Mouse (Mus musculus) limb, embryonic 10.5 days (tissue): ENCODE measurements around the gene Zdhhc14. TPM values are rescaled to one million over a fixed set of nuclear protein-coding genes. Genes with fewer than 3 reads are reported as not detected.

Source experiments
- DNase-seq: peaks from one replicate; pipeline ENCODE4 v3.0.0-alpha.2; 2017; ENCODE audit warnings: low spot score
- H3K27ac ChIP-seq: fragments of 300-500 bp; sonication (generic); 2 replicates; pipeline ENCODE4 v1.5.1; 2016; ENCODE audit warnings: mild to moderate bottlenecking
- H3K27me3 ChIP-seq: fragments of 300-500 bp; sonication (generic); 2 replicates; pipeline ENCODE4 v1.6.1; 2016; ENCODE audit warnings: low read depth, mild to moderate bottlenecking; ENCODE audit not compliant: poor library complexity, severe bottlenecking
- H3K36me3 ChIP-seq: fragments of 300-500 bp; sonication (generic); 2 replicates; pipeline ENCODE4 v1.6.1; 2016; ENCODE audit warnings: mild to moderate bottlenecking, moderate library complexity
- H3K4me1 ChIP-seq: fragments of 300-500 bp; sonication (generic); 2 replicates; pipeline ENCODE4 v1.6.1; 2016
- H3K4me3 ChIP-seq: fragments of 300-500 bp; sonication (generic); 2 replicates; pipeline ENCODE4 v1.5.1; 2016; ENCODE audit warnings: mild to moderate bottlenecking, moderate library complexity
- H3K9me3 ChIP-seq: fragments of 300-500 bp; sonication (generic); replicated peaks from 2 replicates; pipeline ENCODE4 v1.6.1; 2016; ENCODE audit warnings: mild to moderate bottlenecking
- WGBS: fragments of 180-500 bp; shearing (Covaris S2); methylation state at CpG from one replicate; pipeline ENCODE4 v1.1.7; 2016; 5-methylcytosine and 5-hydroxymethylcytosine counted together
- polyA plus RNA-seq: library from polyadenylated mRNA; unstranded; fragments of >200 nt; fragmentation: Nextera tagmentation; extraction: Ambion mirVana; gene quantifications from 2 replicates; pipeline ENCODE4 v1.2.1, GENCODE M21; 2016

Zdhhc14 gene
- polyA plus RNA-seq, 1 experiment from 2014 or later, result 0.66 TPM

DNA sequence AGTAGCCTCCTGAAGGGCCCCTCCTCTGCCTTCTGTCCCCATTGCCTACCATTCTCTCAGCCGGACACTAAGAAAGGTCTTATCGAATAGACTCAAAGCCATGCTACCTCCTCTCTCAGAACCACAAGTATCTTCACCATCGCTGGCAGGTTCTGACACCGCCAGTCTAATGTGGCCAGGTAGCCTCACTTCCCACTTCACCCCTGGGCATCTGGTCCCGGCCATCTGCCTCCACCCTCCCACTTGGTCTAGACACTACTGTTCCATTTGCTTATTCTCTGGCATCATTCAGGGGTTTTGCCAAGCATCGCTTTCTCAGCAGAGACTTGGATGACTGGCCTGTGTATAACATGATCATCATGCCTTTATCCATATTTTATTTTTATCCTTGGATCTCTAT lies 57.1 kb downstream of the Zdhhc14 start:
- no peak for DNase-seq
- Histone ChIP-seq H3K4me1 (no peaks in the 10 kb centered on the region), H3K27ac (no peak overlapping the region), H3K36me3 (no peaks in the 10 kb centered on the region), H3K27me3 (no peaks in the 10 kb centered on the region), H3K9me3 (no peaks in the 10 kb centered on the region), H3K4me3 (no peak overlapping the region)
- 94% methylated on average over 6 of the region's 6 CpGs for WGBS

- DNase-seq, result no peak
- 94% methylated on average over 10 of the region's 10 CpGs for WGBS
- no peaks in the 10 kb centered on the region for H3K4me1 ChIP-seq
- H3K27me3 ChIP-seq, result no peaks in the 10 kb centered on the region
- no peaks in the 10 kb centered on the region for H3K36me3 ChIP-seq
- H3K4me3 ChIP-seq, result no peak overlapping the region
- H3K9me3 ChIP-seq, result no peaks in the 10 kb centered on the region
- H3K27ac ChIP-seq, result no peak overlapping the region
Measured at GRCm38 (mm10) chr17:5550444-5550843, 58.1 kb downstream of the Zdhhc14 start.

GRCm38 (mm10) chr17:5551136-5551535 lies 58.8 kb downstream of the Zdhhc14 start:
- no peaks in the 10 kb centered on the region for H3K27me3 ChIP-seq
- WGBS, result 91% methylated on average over 3 of the region's 3 CpGs
- H3K36me3 ChIP-seq, result no peaks in the 10 kb centered on the region
- no peak overlapping the region for H3K4me3 ChIP-seq
- H3K27ac ChIP-seq, result no peak overlapping the region
- no peaks in the 10 kb centered on the region for H3K9me3 ChIP-seq
- H3K4me1 ChIP-seq, result no peaks in the 10 kb centered on the region
- DNase-seq, result no peak

DNA sequence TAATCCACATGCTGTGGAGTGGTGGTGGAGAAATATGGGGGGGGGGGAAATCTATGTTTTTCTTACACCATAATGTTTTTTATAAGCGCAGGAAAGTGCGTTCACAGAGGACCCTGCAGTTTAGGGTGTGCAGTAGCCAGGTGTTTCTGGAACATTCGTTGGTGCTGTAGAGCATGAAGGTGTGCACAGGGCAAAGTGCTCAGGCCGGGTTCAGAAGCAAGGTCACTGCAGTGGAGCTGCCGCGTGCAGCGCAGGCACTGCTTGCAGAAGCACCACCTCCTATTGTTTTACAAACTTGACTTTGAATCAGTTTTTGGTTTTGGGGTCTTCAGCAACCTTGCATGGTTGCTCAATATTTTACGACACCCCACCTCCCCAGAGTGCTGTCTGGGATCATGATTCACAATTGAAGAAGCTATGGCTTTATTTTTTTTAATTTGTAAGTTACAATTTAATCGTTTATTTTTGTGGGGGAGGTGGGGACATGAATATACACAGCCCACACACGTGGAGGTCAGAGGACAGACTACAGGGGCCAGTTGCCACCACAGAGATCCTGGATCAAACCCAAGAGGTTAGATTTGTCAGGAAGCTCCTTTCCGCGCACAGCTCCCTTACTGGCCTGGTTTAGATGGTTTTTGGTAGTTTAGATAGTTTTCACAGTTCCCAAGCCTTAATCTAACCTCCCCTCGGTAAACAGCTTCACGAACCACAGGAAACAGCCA lies 59.8 kb downstream of the Zdhhc14 start:
- Histone ChIP-seq H3K4me3 (no peak overlapping the region), H3K36me3 (no peaks in the 10 kb centered on the region), H3K27me3 (no peaks in the 10 kb centered on the region), H3K27ac (no peak overlapping the region), H3K9me3 (no peaks in the 10 kb centered on the region), H3K4me1 (no peaks in the 10 kb centered on the region)
- no peak for DNase-seq
- WGBS, result 81% methylated on average over 14 of the region's 14 CpGs

GRCm38 (mm10) chr17:5553556-5553955 lies 61.2 kb downstream of the Zdhhc14 start:
- no peak overlapping the region for H3K4me3 ChIP-seq
- no peaks in the 10 kb centered on the region for H3K36me3 ChIP-seq
- H3K4me1 ChIP-seq, result no peaks in the 10 kb centered on the region
- WGBS, result 95% methylated on average over 5 of the region's 5 CpGs
- no peaks in the 10 kb centered on the region for H3K27me3 ChIP-seq
- no peak for DNase-seq
- H3K9me3 ChIP-seq, result no peaks in the 10 kb centered on the region
- no peak overlapping the region for H3K27ac ChIP-seq

- WGBS, result 90% methylated on average over 2 of the region's 2 CpGs
- H3K27ac ChIP-seq, result no peak overlapping the region
Measured at GRCm38 (mm10) chr17:5554573-5554972, 62.2 kb downstream of the Zdhhc14 start.

GRCm38 (mm10) chr17:5556568-5556967 lies 64.2 kb downstream of the Zdhhc14 start:
- DNase-seq, result no peak
- 77% methylated on average over 8 of the region's 8 CpGs for WGBS
- H3K27ac ChIP-seq, result no peak overlapping the region

More at GRCm38 (mm10) chr17:5554573-5554972, 62.2 kb downstream of the Zdhhc14 start:
- no peaks in the 10 kb centered on the region for H3K9me3 ChIP-seq
- DNase-seq, result no peak
- H3K36me3 ChIP-seq, result no peaks in the 10 kb centered on the region
- H3K4me3 ChIP-seq, result no peak overlapping the region
- no peaks in the 10 kb centered on the region for H3K27me3 ChIP-seq
- no peaks in the 10 kb centered on the region for H3K4me1 ChIP-seq

GRCm38 (mm10) chr17:5560212-5560611 lies 67.9 kb downstream of the Zdhhc14 start:
- DNase-seq, result no peak
- WGBS, result 85% methylated on average over 4 of the region's 4 CpGs

More at GRCm38 (mm10) chr17:5556568-5556967, 64.2 kb downstream of the Zdhhc14 start:
- no peaks in the 10 kb centered on the region for H3K36me3 ChIP-seq
- H3K27me3 ChIP-seq, result no peaks in the 10 kb centered on the region
- H3K9me3 ChIP-seq, result no peaks in the 10 kb centered on the region
- H3K4me1 ChIP-seq, result no peaks in the 10 kb centered on the region
- no peak overlapping the region for H3K4me3 ChIP-seq

DNA sequence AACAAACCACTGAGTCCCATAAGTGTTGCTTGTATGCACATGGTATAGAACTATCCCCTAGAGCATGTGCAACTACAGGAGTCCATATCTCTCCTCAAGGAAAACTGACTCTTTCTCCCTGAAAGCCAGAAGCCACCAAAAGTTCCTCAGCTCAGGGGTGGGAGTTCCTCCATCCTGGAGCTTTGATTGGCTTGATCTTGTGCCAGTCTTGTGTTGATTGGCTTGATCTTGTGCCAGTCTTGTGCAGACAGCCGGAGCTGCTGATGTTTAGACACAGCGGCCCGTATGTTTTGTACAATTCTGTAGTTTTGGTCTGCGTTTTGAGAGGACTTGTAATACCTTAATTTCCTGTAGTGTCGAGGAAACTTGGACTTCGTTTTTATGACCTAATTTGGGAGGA lies 70.8 kb downstream of the Zdhhc14 start:
- 0 out of 2 replicates have a peak, but pooled peaks cover 2% of the 10 kb centered on the region for H3K4me1 ChIP-seq
- no peak for DNase-seq
- 94% methylated on average over 6 of the region's 6 CpGs for WGBS
- no peaks in the 10 kb centered on the region for H3K36me3 ChIP-seq
- H3K9me3 ChIP-seq, result no peaks in the 10 kb centered on the region
- no peak overlapping the region for H3K4me3 ChIP-seq
- no peaks in the 10 kb centered on the region for H3K27me3 ChIP-seq
- no peak overlapping the region for H3K27ac ChIP-seq

More at GRCm38 (mm10) chr17:5560212-5560611, 67.9 kb downstream of the Zdhhc14 start:
- Histone ChIP-seq H3K4me1 (no peaks in the 10 kb centered on the region), H3K27ac (no peak overlapping the region), H3K36me3 (no peaks in the 10 kb centered on the region), H3K27me3 (no peaks in the 10 kb centered on the region), H3K4me3 (no peak overlapping the region), H3K9me3 (no peaks in the 10 kb centered on the region)

DNA sequence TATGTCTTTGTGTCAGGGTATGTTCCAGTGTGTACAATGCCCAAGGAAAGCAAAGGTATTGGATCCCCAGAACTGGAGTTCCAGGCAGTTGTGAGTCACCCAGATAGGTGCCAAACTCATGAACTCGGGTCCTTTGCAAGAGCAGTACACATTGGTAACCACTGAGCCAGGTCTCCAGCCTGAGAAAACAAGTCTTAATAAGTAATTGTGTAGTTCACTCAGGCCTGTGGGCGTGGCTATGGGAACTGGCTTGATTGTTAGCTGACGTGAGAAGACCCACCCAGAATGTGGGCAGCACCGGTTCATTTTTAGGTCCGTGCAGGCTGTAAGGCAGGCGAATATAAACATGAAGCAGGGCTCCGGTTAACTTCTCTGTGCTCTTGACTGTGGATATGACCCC lies 73.6 kb downstream of the Zdhhc14 start:
- no peaks in the 10 kb centered on the region for H3K9me3 ChIP-seq
- no peaks in the 10 kb centered on the region for H3K27me3 ChIP-seq
- no peak overlapping the region for H3K4me3 ChIP-seq
- DNase-seq, result no peak
- H3K4me1 ChIP-seq, result 0 out of 2 replicates have a peak, but pooled peaks cover 2% of the 10 kb centered on the region
- H3K36me3 ChIP-seq, result no peaks in the 10 kb centered on the region
- no peak overlapping the region for H3K27ac ChIP-seq
- WGBS, result 85% methylated on average over 7 of the region's 7 CpGs

- Histone ChIP-seq H3K4me1 (0 out of 2 replicates have a peak, but pooled peaks cover 2% of the 10 kb centered on the region), H3K27ac (no peak overlapping the region), H3K36me3 (no peaks in the 10 kb centered on the region), H3K27me3 (no peaks in the 10 kb centered on the region), H3K9me3 (no peaks in the 10 kb centered on the region), H3K4me3 (no peak overlapping the region)
- no peak for DNase-seq
- whole genome bisulfite sequencing, result 38% methylated on average over 5 of the region's 5 CpGs
Measured at GRCm38 (mm10) chr17:5567943-5568342, 75.6 kb downstream of the Zdhhc14 start.

GRCm38 (mm10) chr17:5569131-5570030 lies 77.0 kb downstream of the Zdhhc14 start:
- Histone ChIP-seq H3K27ac (no peak overlapping the region), H3K4me3 (no peak overlapping the region), H3K27me3 (no peaks in the 10 kb centered on the region), H3K9me3 (no peaks in the 10 kb centered on the region), H3K4me1 (0 out of 2 replicates have a peak, but pooled peaks cover 2% of the 10 kb centered on the region), H3K36me3 (no peaks in the 10 kb centered on the region)
- WGBS, result 82% methylated on average over 17 of the region's 17 CpGs
- no peak for DNase-seq
